Mouse (Mus musculus) adrenal gland, postnatal 0 days (tissue): ENCODE data around the gene Cast. TPM values are rescaled to one million over a fixed set of nuclear protein-coding genes. Genes with fewer than 3 reads are reported as not detected.

ENCODE experiments used
- polyA plus RNA-seq: library from polyadenylated mRNA; unstranded; fragments of >200 nt; fragmentation: Nextera tagmentation; extraction: Ambion mirVana; gene quantifications from 2 replicates; pipeline ENCODE4 v1.2.1, GENCODE M21; 2015

The Cast gene
- 22.4 and 31.2 TPM in 2 replicates for polyA plus RNA-seq

GRCm38 (mm10) chr13:74808152-74808929, at the start of gene Cast:
Gene Cast (minus strand): TSS chr13:74808810.

Other genes with a start within 250 kb of the Cast start
- gene Erap1, start 169.2 kb downstream of the Cast start, polyA plus RNA-seq: 23.6 and 39.7 TPM in 2 replicates